ENCODE assay signal across 9 mouse cellular contexts in the genomic region with DNA sequence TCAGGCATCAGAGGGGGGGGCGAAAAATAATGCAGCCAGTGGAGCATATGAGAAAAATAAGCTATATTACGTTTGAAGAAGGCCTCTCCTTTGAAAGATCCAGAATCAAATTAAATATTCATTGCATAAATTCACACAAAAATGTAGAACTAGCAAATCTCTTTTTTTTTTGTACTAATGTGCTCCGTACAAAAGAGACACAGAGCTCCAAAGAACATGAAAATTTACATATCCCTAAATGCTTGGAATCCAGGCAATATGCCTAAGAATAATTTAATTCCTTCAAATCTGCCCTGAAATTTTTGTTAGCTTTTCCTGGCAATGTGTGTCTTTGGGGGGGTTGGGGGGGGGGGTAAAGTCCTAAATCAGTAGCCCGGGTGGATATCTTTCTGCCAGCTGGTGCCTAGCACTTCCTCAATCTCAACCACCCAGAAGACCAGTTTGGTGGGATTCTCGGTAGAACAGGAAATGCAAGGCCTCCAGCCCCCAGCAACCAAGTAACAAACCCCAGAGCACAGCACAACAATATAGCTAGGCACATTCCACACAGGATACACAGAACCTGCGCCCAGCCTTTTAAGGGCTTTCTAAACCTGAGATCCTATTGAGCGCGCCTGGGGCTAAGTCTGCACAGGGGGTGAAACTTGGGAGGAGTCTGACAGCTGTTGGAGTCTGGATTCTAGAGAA. TPM values are rescaled to one million over a fixed set of nuclear protein-coding genes. Genes with fewer than 3 reads are reported as not detected.
DNase-seq lines count a peak whose midpoint lies in the region; ATAC-seq lines count a peak whose summit lies in the region.
"Had no signal": no experiment of that assay in that cellular context is flagged by ENCODE, and none has a peak within 500 bp of the region (broad histone marks: within the 10 kb centered on the region; RNA-seq: fewer than 3 reads in every experiment).

No protein-coding gene starts in this region.

- no peak overlapping the region for H3K9ac ChIP-seq in limb, embryonic 13.5 days
- no peak overlapping the region for H3K9ac ChIP-seq in forebrain, embryonic 15.5 days (replicated peaks)
- no peak overlapping the region for H3K9ac ChIP-seq in midbrain, embryonic 12.5 days (replicated peaks)

- 53% methylated on average over 8 of the region's 8 CpGs for WGBS in limb, embryonic 13.5 days
- 63% methylated on average over 8 of the region's 8 CpGs for WGBS in limb, embryonic 10.5 days
- 26% methylated on average over 8 of the region's 8 CpGs for WGBS in forebrain, embryonic 15.5 days
- 31% methylated on average over 8 of the region's 8 CpGs for WGBS in midbrain, embryonic 12.5 days

- 0 out of 2 replicates have a peak, but pooled peaks have one; percentile 29 for ATAC-seq in limb, embryonic 13.5 days (ENCODE audit: low FRiP score, low read depth)
- ATAC-seq in forebrain, embryonic 15.5 days (replicated peaks) = no peak
- ATAC-seq in midbrain, embryonic 12.5 days (ENCODE audit: low FRiP score, low read depth) = peak; percentile 32; the same call in 1 of the 2 replicates

- H3K9me3 ChIP-seq in limb, embryonic 13.5 days = no peaks in the 10 kb centered on the region
- H3K9me3 ChIP-seq in limb, embryonic 10.5 days (replicated peaks) = no peaks in the 10 kb centered on the region
- H3K9me3 ChIP-seq in forebrain, embryonic 15.5 days = no peaks in the 10 kb centered on the region
- H3K9me3 ChIP-seq in midbrain, embryonic 12.5 days = no peaks in the 10 kb centered on the region

- H3K27me3 ChIP-seq in limb, embryonic 13.5 days = peaks cover 19% of the 10 kb centered on the region; the same call in 1 of the 2 replicates
- H3K27me3 ChIP-seq in limb, embryonic 10.5 days (ENCODE audit: low read depth, poor library complexity, severe bottlenecking) = peaks cover 7% of the 10 kb centered on the region; the same call in 1 of the 2 replicates
- no peaks in the 10 kb centered on the region for H3K27me3 ChIP-seq in forebrain, embryonic 15.5 days
- peaks cover 6% of the 10 kb centered on the region; the same call in 1 of the 2 replicates for H3K27me3 ChIP-seq in midbrain, embryonic 12.5 days

- H3K4me2 ChIP-seq in limb, embryonic 13.5 days (replicated peaks) = no peak overlapping the region
- no peak overlapping the region; the same call in 1 of the 2 replicates for H3K4me2 ChIP-seq in forebrain, embryonic 15.5 days (replicated peaks)
- 0 out of 2 replicates have a peak overlapping the region, but pooled peaks have one; percentile 19 for H3K4me2 ChIP-seq in midbrain, embryonic 12.5 days (replicated peaks)

- peaks cover 52% of the 10 kb centered on the region for H3K4me1 ChIP-seq in limb, embryonic 13.5 days
- H3K4me1 ChIP-seq in limb, embryonic 10.5 days = peaks cover 54% of the 10 kb centered on the region
- H3K4me1 ChIP-seq in forebrain, embryonic 15.5 days = peaks cover 63% of the 10 kb centered on the region
- H3K4me1 ChIP-seq in midbrain, embryonic 12.5 days = peaks cover 40% of the 10 kb centered on the region

- peaks cover 19% of the 10 kb centered on the region for H3K36me3 ChIP-seq in limb, embryonic 13.5 days
- peaks cover 17% of the 10 kb centered on the region for H3K36me3 ChIP-seq in limb, embryonic 10.5 days
- peaks cover 9% of the 10 kb centered on the region; the same call in 1 of the 2 replicates for H3K36me3 ChIP-seq in forebrain, embryonic 15.5 days
- peaks cover 16% of the 10 kb centered on the region for H3K36me3 ChIP-seq in midbrain, embryonic 12.5 days

- no peak for DNase-seq in limb, embryonic 10.5 days (ENCODE audit: low spot score)
- DNase-seq in R1 (ENCODE audit: low read depth, low spot score) = peak; percentile 90
- DNase-seq in left cerebral cortex, adult 8-10 months (ENCODE audit: low spot score in 2 of 2) = no peak
- no peak for DNase-seq in spleen, postnatal 14 days (ENCODE audit: low spot score in 2 of 2)
- DNase-seq: cerebellum, adult 9-11 months had no signal

- H3K4me3 ChIP-seq in limb, embryonic 13.5 days = no peak overlapping the region
- no peak overlapping the region for H3K4me3 ChIP-seq in limb, embryonic 10.5 days
- no peak overlapping the region for H3K4me3 ChIP-seq in forebrain, embryonic 15.5 days
- no peak overlapping the region for H3K4me3 ChIP-seq in midbrain, embryonic 12.5 days
- H3K4me3 ChIP-seq: myocyte had no signal

- H3K27ac ChIP-seq in limb, embryonic 13.5 days = no peak overlapping the region
- no peak overlapping the region for H3K27ac ChIP-seq in limb, embryonic 10.5 days
- peak overlapping the region; percentile 67 for H3K27ac ChIP-seq in forebrain, embryonic 15.5 days (replicated peaks)
- H3K27ac ChIP-seq in midbrain, embryonic 12.5 days (replicated peaks) = no peak overlapping the region

RNA-seq across cellular contexts. Expression of gene Pik3r1, which starts 7.9 kb away (rescaled TPM):
- polyA plus RNA-seq in limb, embryonic 13.5 days (2015; fragmentation: Nextera tagmentation; extraction: Ambion mirVana) = 44.4 TPM in 2 replicates
- 9.8 and 13.9 TPM in 2 replicates for polyA plus RNA-seq in limb, embryonic 10.5 days (2016; fragmentation: Nextera tagmentation; extraction: Ambion mirVana)
- polyA plus RNA-seq in forebrain, embryonic 15.5 days (2015; fragmentation: Nextera tagmentation; extraction: Ambion mirVana) = 39.3 and 40.3 TPM in 2 replicates
- polyA plus RNA-seq in midbrain, embryonic 12.5 days (2016; fragmentation: Nextera tagmentation; extraction: Ambion mirVana) = 22.8 and 25.0 TPM in 2 replicates
- total RNA-seq in left cerebral cortex, adult 8-10 months (2022) = 100 to 1,000 TPM; 124 to 134 (median 126) TPM
